Mouse (Mus musculus): ENCODE measurements at regions not wholly inside any gene's neighbourhood (a gene's known extent, or its start where the extent isn't known, plus 50 kb on each side); places are given as distances from the start of the nearest gene placed in this dataset.

- DNase-seq (ENCODE audit: low read depth, low spot score): no peak
Measured at GRCm38 (mm10) chr2:79510485-79511094, 54.0 kb upstream of the Cerkl start.

GRCm38 (mm10) chr2:79511108-79511507 is 54.5 kb upstream of the Cerkl start:
- no peak for DNase-seq (ENCODE audit: low read depth, low spot score)

- peak; percentile 55 for DNase-seq (ENCODE audit: low read depth, low spot score)
Measured at GRCm38 (mm10) chr2:79511676-79512323, 55.2 kb upstream of the Cerkl start.

GRCm38 (mm10) chr2:79512374-79512773 is 55.8 kb upstream of the Cerkl start:
- DNase-seq (ENCODE audit: low read depth, low spot score): no peak

GRCm38 (mm10) chr2:79513726-79514125 is 57.1 kb upstream of the Cerkl start:
- DNase-seq (ENCODE audit: low read depth, low spot score): no peak

- no peak for DNase-seq (ENCODE audit: low read depth, low spot score)
Measured at GRCm38 (mm10) chr2:79518046-79518750, 61.6 kb upstream of the Cerkl start.

GRCm38 (mm10) chr2:79519799-79520449 is 63.3 kb upstream of the Cerkl start:
- peak; percentile 72 for DNase-seq (ENCODE audit: low read depth, low spot score)

GRCm38 (mm10) chr2:79523441-79523840 is 66.9 kb upstream of the Cerkl start:
- no peak for DNase-seq (ENCODE audit: low read depth, low spot score)

GRCm38 (mm10) chr2:79527529-79527928 is 70.9 kb upstream of the Cerkl start:
- DNase-seq (ENCODE audit: low read depth, low spot score): no peak

- DNase-seq (ENCODE audit: low read depth, low spot score): peak; percentile 35
Measured at GRCm38 (mm10) chr2:79528347-79528990, 71.9 kb upstream of the Cerkl start.

GRCm38 (mm10) chr2:79529185-79529584 is 72.6 kb upstream of the Cerkl start:
- DNase-seq (ENCODE audit: low read depth, low spot score): no peak

GRCm38 (mm10) chr2:79532610-79533160 is 76.1 kb upstream of the Cerkl start:
- DNase-seq (ENCODE audit: low read depth, low spot score): no peak

GRCm38 (mm10) chr2:79537126-79537875 is 80.7 kb upstream of the Cerkl start:
- DNase-seq (ENCODE audit: low read depth, low spot score): no peak

- DNase-seq (ENCODE audit: low read depth, low spot score): no peak
Measured at GRCm38 (mm10) chr2:79540384-79540783, 83.8 kb upstream of the Cerkl start.

- no peak for DNase-seq (ENCODE audit: low read depth, low spot score)
Measured at GRCm38 (mm10) chr2:79542191-79542980, 85.8 kb upstream of the Cerkl start.

- DNase-seq (ENCODE audit: low read depth, low spot score): no peak
Measured at GRCm38 (mm10) chr2:79543456-79543855, 86.9 kb upstream of the Cerkl start.

- DNase-seq (ENCODE audit: low read depth, low spot score): no peak
Measured at GRCm38 (mm10) chr2:79543948-79544792, 87.6 kb upstream of the Cerkl start.

- no peak for DNase-seq (ENCODE audit: low read depth, low spot score)
Measured at GRCm38 (mm10) chr2:79544793-79545260, 88.2 kb upstream of the Cerkl start.

- no peak for DNase-seq (ENCODE audit: low read depth, low spot score)
Measured at GRCm38 (mm10) chr2:79546206-79546605, 88.9 kb upstream of the Itprid2 start.

Measured in ZHBTc4 (cell line).